Mouse (Mus musculus): ENCODE data around the gene Gm5862. TPM values are rescaled to one million over a fixed set of nuclear protein-coding genes. Genes with fewer than 3 reads are reported as not detected.
"Not testable (repeated sequence)": the region's sequence is repeated elsewhere in the genome, so short reads cannot be mapped to it uniquely, and the experiment has no call there.

Gm5862 gene
- not detected in 2 replicates for total RNA-seq (2015; ENCODE audit: low replicate concordance)
- not detected in 2 replicates for total RNA-seq (2017; ENCODE audit: low replicate concordance)

GRCm38 (mm10) chr5:26022816-26023215, at the start of gene Gm5862:
Gm5862 (minus strand) TSS chr5:26022916.
- ATAC-seq (replicated peaks; ENCODE audit: low FRiP score, poor library complexity, severe bottlenecking): not testable (repeated sequence)

DNA sequence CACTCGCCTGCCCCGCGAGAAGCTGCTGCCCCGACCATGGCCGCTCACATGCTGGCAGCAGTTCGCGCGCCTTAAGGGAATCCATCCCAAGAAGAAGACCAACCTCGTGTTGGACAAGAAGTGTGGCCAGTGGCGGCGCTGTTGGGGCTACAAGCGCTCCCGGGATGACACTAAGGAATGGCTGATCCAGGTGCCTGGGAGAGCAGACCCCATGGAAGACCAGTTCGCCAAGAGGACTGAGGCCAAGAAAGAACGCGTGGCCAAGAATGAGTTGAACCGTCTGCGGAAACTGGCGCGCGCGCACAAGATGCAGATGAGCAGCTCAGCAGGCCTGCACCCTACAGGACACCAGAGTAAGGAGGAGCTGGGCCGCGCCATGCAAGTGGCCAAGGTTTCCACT, 48.0 kb upstream of the Gm5862 start:
- no peak for ATAC-seq (replicated peaks; ENCODE audit: low FRiP score, poor library complexity, severe bottlenecking)

- not testable (repeated sequence) for ATAC-seq (replicated peaks; ENCODE audit: low FRiP score, poor library complexity, severe bottlenecking)
Measured at GRCm38 (mm10) chr5:26058481-26058880, 35.8 kb upstream of the Gm5862 start, which contains the start of gene Gm7347. Gm7347 (minus strand) TSS chr5:26058581.

DNA sequence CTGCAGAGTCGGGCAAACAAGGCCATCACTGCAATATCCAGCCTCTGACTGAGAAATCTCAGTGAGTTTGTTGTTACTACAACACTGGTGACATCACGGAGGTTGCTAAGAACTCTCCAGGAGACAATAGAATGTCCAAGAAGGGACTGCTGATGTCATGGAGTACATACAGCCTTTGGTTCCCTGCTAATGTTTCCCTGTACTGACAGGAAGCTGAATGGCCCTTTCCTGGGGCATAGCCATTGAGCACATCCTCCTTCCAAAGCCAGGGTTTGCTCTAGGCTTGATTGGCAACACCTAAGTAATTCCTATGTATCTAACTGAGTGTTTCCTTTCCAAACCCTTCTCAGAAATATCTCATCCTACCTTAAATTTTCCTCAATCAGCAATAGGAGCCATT, 16.7 kb upstream of the Gm5862 start, which contains the start of gene Speer4a:
TSS of gene Speer4a (minus strand) at position 101 of the 400 bp plus-strand sequence.
- ATAC-seq (replicated peaks; ENCODE audit: low FRiP score, poor library complexity, severe bottlenecking): not testable (repeated sequence)

- ATAC-seq (replicated peaks; ENCODE audit: low FRiP score, poor library complexity, severe bottlenecking): not testable (repeated sequence)
Measured at GRCm38 (mm10) chr5:26007697-26008096, 15.0 kb downstream of the Gm5862 start.

- ATAC-seq (replicated peaks; ENCODE audit: low FRiP score, poor library complexity, severe bottlenecking): peak; percentile 55; the same call in 1 of the 2 replicates
Measured at GRCm38 (mm10) chr5:26006937-26007695, 15.6 kb downstream of the Gm5862 start.

- not testable (repeated sequence) for ATAC-seq (replicated peaks; ENCODE audit: low FRiP score, poor library complexity, severe bottlenecking)
Measured at GRCm38 (mm10) chr5:26004698-26005097, 18.0 kb downstream of the Gm5862 start, which contains the start of gene Gm1979. Gm1979 (minus strand) TSS chr5:26004798.

DNA sequence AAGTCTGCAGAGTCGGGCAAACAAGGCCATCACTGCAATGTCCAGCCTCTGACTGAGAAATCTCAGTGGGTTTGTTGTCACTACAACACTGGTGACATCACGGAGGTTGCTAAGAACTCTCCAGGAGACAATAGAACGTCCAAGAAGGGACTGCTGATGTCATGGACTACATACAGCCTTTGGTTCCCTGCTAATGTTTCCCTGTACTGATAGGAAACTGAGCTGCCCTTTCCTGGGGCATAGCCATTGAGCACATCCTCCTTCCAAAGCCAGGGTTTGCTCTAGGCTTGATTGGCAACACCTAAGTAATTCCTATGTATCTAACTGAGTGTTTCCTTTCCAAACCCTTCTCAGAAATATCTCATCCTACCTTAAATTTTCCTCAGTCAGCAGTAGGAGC, 34.2 kb downstream of the Gm5862 start, which contains the start of gene Gm21698:
TSS of gene Gm21698 (minus strand) at position 101 of the 400 bp plus-strand sequence.
- not testable (repeated sequence) for ATAC-seq (replicated peaks; ENCODE audit: low FRiP score, poor library complexity, severe bottlenecking)

DNA sequence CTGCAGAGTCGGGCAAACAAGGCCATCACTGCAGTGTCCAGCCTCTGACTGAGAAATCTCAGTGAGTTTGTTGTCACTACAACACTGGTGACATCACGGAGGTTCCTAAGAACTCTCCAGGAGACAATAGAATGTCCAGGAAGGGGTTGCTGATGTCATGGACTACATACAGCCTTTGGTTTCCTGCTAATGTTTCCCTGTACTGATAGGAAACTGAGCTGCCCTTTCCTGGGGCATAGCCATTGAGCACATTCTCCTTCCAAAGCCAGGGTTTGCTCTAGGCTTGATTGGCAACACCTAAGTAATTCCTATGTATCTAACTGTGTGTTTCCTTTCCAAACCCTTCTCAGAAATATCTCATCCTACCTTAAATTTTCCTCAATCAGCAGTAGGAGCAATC, 50.2 kb downstream of the Gm5862 start, which contains the start of gene Gm21680:
TSS of gene Gm21680 (minus strand) at position 101 of the 400 bp plus-strand sequence.
- not testable (repeated sequence) for ATAC-seq (replicated peaks; ENCODE audit: low FRiP score, poor library complexity, severe bottlenecking)

Other genes with a start within 250 kb of the Gm5862 start
- not detected in 2 replicates for gene Gm21663, start 80.5 kb downstream of the Gm5862 start, total RNA-seq (2015; ENCODE audit: low replicate concordance)
- not detected in 2 replicates for gene Gm21663, start 80.5 kb downstream of the Gm5862 start, total RNA-seq (2017; ENCODE audit: low replicate concordance)
- gene Gm21671, start 68.5 kb downstream of the Gm5862 start, total RNA-seq (2015; ENCODE audit: low replicate concordance): not detected in 2 replicates
- not detected in 2 replicates for gene Gm21671, start 68.5 kb downstream of the Gm5862 start, total RNA-seq (2017; ENCODE audit: low replicate concordance)
- not detected in 2 replicates for gene Gm21680, start 50.3 kb downstream of the Gm5862 start, total RNA-seq (2015; ENCODE audit: low replicate concordance)
- not detected in 2 replicates for gene Gm21680, start 50.3 kb downstream of the Gm5862 start, total RNA-seq (2017; ENCODE audit: low replicate concordance)
- not detected in 2 replicates for gene Gm21698, start 34.3 kb downstream of the Gm5862 start, total RNA-seq (2015; ENCODE audit: low replicate concordance)
- not detected in 2 replicates for gene Gm21698, start 34.3 kb downstream of the Gm5862 start, total RNA-seq (2017; ENCODE audit: low replicate concordance)
- gene Gm1979, start 18.1 kb downstream of the Gm5862 start, total RNA-seq (2015; ENCODE audit: low replicate concordance): not detected in 2 replicates
- not detected in 2 replicates for gene Gm1979, start 18.1 kb downstream of the Gm5862 start, total RNA-seq (2017; ENCODE audit: low replicate concordance)
- gene Speer4a, start 16.6 kb upstream of the Gm5862 start, total RNA-seq (2015; ENCODE audit: low replicate concordance): not detected in 2 replicates
- not detected in 2 replicates for gene Speer4a, start 16.6 kb upstream of the Gm5862 start, total RNA-seq (2017; ENCODE audit: low replicate concordance)
- not detected in 2 replicates for gene Gm7347, start 35.7 kb upstream of the Gm5862 start, total RNA-seq (2015; ENCODE audit: low replicate concordance)
- gene Gm7347, start 35.7 kb upstream of the Gm5862 start, total RNA-seq (2017; ENCODE audit: low replicate concordance): not detected in 2 replicates
- not detected in 2 replicates for gene Gm10471, start 66.4 kb upstream of the Gm5862 start, total RNA-seq (2015; ENCODE audit: low replicate concordance)
- gene Gm10471, start 66.4 kb upstream of the Gm5862 start, total RNA-seq (2017; ENCODE audit: low replicate concordance): not detected in 2 replicates
- gene 5031410I06Rik, start 82.4 kb upstream of the Gm5862 start, total RNA-seq (2015; ENCODE audit: low replicate concordance): not detected in 2 replicates
- gene 5031410I06Rik, start 82.4 kb upstream of the Gm5862 start, total RNA-seq (2017; ENCODE audit: low replicate concordance): not detected in 2 replicates
- not detected in 2 replicates for gene Gm10220, start 98.5 kb upstream of the Gm5862 start, total RNA-seq (2015; ENCODE audit: low replicate concordance)
- gene Gm10220, start 98.5 kb upstream of the Gm5862 start, total RNA-seq (2017; ENCODE audit: low replicate concordance): not detected in 2 replicates
- not detected in 2 replicates for gene Gm7361, start 234.8 kb upstream of the Gm5862 start, total RNA-seq (2015; ENCODE audit: low replicate concordance)
- not detected in 2 replicates for gene Gm7361, start 234.8 kb upstream of the Gm5862 start, total RNA-seq (2017; ENCODE audit: low replicate concordance)